Mouse (Mus musculus) E14TG2a.4 (cell line): ENCODE results near the gene Tenm4.

Experiments
- H3K27me3 ChIP-seq: 2 replicates; pipeline ENCODE4 v1.6.1; 2014; ENCODE audit warnings: low read length, control low read depth; ENCODE audit not compliant: insufficient read depth
- H3K36me3 ChIP-seq: 2 replicates; pipeline ENCODE4 v1.6.1; 2014; ENCODE audit warnings: low read length, control low read depth; ENCODE audit not compliant: insufficient read depth
- H3K4me1 ChIP-seq: replicated peaks from 2 replicates; pipeline ENCODE4 v1.6.1; 2014; ENCODE audit warnings: low read depth, low read length, control low read depth
- H3K4me3 ChIP-seq: replicated peaks from 2 replicates; pipeline ENCODE4 v1.5.1; 2014; ENCODE audit warnings: mild to moderate bottlenecking, low read length
- H3K9me3 ChIP-seq: 2 replicates; pipeline ENCODE4 v1.6.1; 2014; ENCODE audit warnings: low read length, control low read depth
- CTCF ChIP-seq: conservative IDR thresholded peaks from 2 replicates; pipeline ENCODE4 v1.5.1; 2014; ENCODE audit warnings: low read length
- NANOG ChIP-seq: IDR thresholded peaks from 2 replicates; pipeline ENCODE4 v1.6.1; 2014; ENCODE audit warnings: borderline replicate concordance, low read length, mixed read lengths
- POU5F1 ChIP-seq: IDR thresholded peaks from 2 replicates; pipeline ENCODE4 v1.6.1; 2014; ENCODE audit warnings: low read length, borderline replicate concordance

Tenm4 gene

DNA sequence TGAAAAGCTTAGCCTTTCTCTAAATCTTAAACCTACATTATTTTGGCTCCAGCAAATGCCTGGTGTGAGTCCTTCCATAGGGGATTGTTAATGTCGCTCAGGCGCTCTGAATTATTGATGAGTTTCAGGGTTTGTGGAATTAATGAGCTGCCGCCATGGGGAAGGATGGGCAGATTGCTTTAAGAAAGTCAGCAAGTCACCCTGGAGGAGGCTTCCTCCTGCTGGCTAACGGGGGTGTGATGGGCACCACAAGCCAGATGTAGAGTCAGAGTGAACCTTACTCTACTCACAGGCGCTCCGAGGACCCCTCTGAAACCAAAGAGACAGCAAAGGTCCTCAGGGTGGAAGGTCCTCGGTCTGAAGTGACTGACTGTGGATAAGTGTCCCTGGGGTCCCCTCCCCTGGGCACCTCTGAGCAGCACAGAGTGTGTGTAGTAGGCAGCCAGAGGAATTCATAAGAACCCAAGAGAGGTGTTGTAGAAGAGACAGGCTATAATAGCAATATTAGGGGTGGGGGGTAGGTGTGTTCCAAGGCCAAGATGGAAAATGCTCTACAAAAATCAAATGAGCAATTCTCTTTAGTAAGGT lies 637.1 kb downstream of the Tenm4 start:
- no peaks in the 10 kb centered on the region for H3K9me3 ChIP-seq
- no peak for TF ChIP-seq NANOG
- TF ChIP-seq CTCF: no peak
- no peak for TF ChIP-seq POU5F1
- no peaks in the 10 kb centered on the region for H3K27me3 ChIP-seq
- no peaks in the 10 kb centered on the region for H3K36me3 ChIP-seq
- no peak overlapping the region for H3K4me3 ChIP-seq
- H3K4me1 ChIP-seq: peaks cover 8% of the 10 kb centered on the region; the same call in 1 of the 2 replicates

DNA sequence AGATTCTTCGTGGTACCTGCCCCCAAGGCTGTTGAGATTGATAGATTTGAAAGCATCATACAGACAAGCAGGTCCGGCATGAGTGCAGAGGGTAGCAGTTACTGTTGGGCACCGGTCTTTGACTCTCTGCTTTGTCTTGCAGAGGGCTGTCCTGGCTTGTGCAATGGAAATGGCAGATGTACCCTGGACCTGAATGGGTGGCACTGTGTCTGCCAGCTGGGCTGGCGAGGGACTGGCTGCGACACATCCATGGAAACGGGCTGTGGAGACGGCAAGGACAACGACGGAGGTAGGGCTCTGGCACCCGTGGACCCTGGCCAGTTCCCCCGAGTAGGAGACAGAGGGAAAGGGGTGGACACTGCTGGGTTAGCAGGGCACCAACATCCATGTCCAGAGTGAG lies 640.6 kb downstream of the Tenm4 start:
- TF ChIP-seq CTCF (no peak), POU5F1 (no peak), NANOG (no peak)
- no peaks in the 10 kb centered on the region for H3K9me3 ChIP-seq
- no peaks in the 10 kb centered on the region for H3K27me3 ChIP-seq
- H3K4me3 ChIP-seq: no peak overlapping the region
- H3K4me1 ChIP-seq: peaks cover 6% of the 10 kb centered on the region
- H3K36me3 ChIP-seq: no peaks in the 10 kb centered on the region

DNA sequence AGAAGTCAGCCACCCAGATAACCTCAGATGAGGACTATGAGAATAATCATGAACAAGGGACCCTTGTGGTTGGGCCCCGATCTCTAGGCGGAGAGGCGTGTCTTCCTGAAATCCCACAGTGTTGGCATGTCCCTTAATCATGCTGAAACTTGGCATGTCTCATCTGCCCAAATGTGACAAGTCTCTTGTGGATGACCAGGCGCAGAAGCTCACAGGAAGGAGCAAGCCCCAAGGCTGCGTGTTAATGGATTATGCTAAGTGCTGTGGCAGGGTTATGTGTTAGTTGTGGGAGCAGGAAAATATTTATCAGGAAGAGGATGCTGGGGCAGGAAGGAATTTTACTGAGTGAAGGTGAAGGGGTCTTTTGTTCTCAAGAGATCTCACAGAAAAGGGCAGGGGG lies 642.0 kb downstream of the Tenm4 start:
- H3K4me1 ChIP-seq: peaks cover 14% of the 10 kb centered on the region
- H3K4me3 ChIP-seq: no peak overlapping the region
- TF ChIP-seq NANOG (no peak), CTCF (no peak), POU5F1 (no peak)
- H3K27me3 ChIP-seq: no peaks in the 10 kb centered on the region
- H3K36me3 ChIP-seq: no peaks in the 10 kb centered on the region
- H3K9me3 ChIP-seq: no peaks in the 10 kb centered on the region

DNA sequence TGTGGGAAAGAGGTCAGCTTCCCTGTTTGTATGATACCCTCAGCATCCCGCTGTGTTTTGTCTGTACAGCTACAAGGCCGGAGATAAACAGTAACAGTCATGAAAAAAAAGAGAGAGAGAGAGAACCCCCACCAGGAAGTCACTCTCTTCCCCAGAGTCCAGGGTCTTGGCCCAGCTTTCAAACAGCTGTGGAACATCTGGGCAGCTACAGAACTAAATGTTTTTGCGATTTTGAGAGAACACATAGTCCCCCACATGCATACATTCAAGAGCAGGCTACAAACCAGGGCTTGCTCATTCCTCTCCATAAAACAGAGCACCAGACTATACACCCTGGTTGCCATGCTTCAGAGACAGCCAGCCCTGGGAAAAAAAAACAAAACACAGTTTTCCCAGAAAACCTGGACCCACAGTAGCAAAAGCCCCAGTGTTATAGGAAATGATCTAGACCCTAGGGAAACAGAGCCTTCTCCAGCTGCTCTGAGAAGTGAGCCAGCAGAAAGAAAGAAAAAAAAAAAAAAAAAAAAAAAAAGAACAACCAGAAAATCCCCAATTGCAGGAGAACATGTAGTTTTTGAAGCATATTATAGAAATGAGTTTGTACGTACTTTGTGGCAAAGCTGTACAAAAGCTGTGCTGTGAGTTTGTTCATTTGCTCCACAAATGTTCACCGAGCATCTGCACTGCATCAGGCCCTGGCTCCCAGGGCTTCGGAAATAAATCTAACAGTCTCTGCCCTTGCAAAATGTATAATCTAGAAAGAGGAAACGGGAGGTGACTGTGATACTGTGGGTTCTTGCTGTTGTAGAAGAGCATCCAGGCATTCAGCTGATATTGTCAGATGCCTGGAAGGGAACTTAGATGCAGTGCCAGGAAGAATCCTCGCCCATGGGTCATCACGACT lies 642.7 kb downstream of the Tenm4 start:
- no peaks in the 10 kb centered on the region for H3K36me3 ChIP-seq
- no peaks in the 10 kb centered on the region for H3K27me3 ChIP-seq
- peaks cover 14% of the 10 kb centered on the region for H3K4me1 ChIP-seq
- no peak overlapping the region for H3K4me3 ChIP-seq
- no peaks in the 10 kb centered on the region for H3K9me3 ChIP-seq
- TF ChIP-seq POU5F1 (no peak), NANOG (no peak), CTCF (no peak)

DNA sequence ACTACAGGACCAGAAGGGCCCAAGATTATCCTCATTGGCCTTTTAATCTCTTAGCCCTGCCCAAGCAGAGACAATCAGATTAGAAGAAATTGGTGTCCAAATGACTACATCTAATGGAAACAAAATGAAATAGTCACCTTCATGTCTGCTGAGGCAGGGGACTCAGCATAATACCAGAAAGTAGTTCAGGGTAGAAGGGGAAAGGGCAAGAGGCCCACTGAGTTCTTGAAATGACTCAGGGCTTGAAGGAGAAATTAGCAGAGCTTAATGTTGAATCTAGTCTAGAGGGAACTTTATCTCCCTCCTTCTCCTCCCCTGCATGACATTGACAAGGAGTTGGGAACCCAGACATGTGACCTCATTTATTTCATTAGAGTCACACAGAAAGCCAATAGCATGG lies 643.5 kb downstream of the Tenm4 start:
- H3K4me3 ChIP-seq: no peak overlapping the region
- no peaks in the 10 kb centered on the region for H3K27me3 ChIP-seq
- TF ChIP-seq CTCF: no peak
- no peak for TF ChIP-seq POU5F1
- TF ChIP-seq NANOG: no peak
- H3K4me1 ChIP-seq: peaks cover 14% of the 10 kb centered on the region
- H3K9me3 ChIP-seq: no peaks in the 10 kb centered on the region
- H3K36me3 ChIP-seq: no peaks in the 10 kb centered on the region

DNA sequence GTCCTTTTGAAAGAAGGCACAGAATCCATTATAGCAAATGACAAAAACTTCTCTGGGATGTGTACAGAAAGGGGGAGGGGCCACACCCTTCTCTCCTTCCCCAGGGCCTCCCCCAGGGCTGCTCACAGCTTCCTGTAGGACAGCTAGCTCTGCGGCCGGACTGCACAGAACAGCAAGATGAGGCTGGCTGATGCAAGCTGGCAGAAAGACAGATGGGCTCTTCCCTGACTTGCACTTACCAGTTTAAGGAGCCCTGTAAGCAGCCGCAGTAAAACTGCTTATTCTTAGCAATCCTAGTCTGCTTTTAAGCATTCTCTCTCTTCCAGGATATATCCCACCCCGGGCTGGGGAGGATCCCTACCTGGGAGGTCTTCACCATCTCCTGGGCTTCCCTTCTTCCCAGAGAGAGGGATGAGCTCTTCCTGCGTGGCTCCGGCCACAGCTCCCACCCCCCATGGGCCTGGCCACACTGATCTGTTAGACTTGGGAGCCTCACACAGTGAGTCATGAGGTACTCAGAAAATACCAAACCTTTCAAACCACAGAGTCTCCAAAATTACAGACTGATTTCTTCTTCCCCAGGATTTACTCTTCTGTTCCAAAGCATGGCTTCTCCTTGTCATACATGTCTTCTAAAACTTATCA lies 646.1 kb downstream of the Tenm4 start:
- peaks cover 14% of the 10 kb centered on the region for H3K4me1 ChIP-seq
- peaks cover 6% of the 10 kb centered on the region; the same call in 1 of the 2 replicates for H3K9me3 ChIP-seq
- no peak for TF ChIP-seq CTCF
- no peak for TF ChIP-seq NANOG
- no peak for TF ChIP-seq POU5F1
- no peaks in the 10 kb centered on the region for H3K36me3 ChIP-seq
- H3K4me3 ChIP-seq: no peak overlapping the region
- H3K27me3 ChIP-seq: no peaks in the 10 kb centered on the region

DNA sequence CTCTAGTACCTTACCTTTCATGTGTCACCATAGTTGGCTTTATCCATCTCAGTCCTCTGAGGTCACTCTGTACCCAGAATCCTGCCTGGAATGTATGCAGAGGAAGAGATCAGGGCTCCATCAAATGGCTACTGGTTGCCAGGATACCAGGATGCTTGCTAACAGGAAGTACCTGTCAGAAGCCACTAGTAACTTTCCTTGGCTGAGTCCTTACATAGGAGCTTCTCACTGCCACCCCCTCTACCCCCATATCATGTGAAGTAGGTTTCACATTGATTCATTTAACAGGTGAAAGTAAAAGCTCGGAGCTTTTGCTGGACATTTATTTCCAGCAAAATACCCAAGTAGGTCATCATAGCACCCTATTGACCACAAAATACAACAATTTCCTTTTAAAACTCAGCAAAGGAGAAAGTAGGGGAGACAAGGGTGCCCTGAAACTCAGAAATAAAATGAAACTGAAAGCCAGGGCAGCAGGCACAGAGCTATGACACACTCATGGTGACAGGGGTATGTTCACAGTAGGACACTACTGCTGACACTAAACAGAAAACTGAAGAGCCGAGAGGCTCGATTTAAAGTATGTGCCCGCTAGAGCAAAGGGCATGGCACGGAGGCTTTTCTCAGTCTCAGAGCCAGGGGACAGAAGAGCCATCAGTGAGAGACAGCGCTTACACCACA lies 647.3 kb downstream of the Tenm4 start:
- H3K4me1 ChIP-seq: peaks cover 14% of the 10 kb centered on the region
- H3K9me3 ChIP-seq: peaks cover 6% of the 10 kb centered on the region; the same call in 1 of the 2 replicates
- TF ChIP-seq POU5F1 (no peak), CTCF (no peak), NANOG (no peak)

DNA sequence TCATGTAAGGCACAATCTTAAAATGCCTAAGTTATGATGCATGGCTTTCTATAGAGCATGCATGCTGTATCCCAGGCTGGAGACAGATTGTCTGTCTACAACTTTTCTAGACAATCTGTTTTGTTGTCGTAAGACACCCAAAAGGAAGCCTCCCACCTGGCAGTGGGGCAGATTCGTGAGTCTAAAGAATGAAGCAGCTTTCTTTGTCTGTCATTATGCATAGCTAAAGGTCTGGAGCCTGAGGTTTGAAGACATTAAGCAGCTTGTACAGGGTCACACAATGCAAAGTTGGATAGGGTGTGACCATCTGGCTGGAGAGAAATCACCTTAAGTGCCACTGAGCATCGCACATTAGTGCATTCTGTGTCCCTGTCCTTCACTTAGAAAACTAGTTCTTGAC lies 648.5 kb downstream of the Tenm4 start:
- TF ChIP-seq CTCF (no peak), NANOG (no peak), POU5F1 (no peak)
- 0 out of 2 replicates have a peak, but pooled peaks cover 2% of the 10 kb centered on the region for H3K27me3 ChIP-seq
- H3K36me3 ChIP-seq: no peaks in the 10 kb centered on the region
- H3K9me3 ChIP-seq: peaks cover 6% of the 10 kb centered on the region; the same call in 1 of the 2 replicates
- peaks cover 14% of the 10 kb centered on the region for H3K4me1 ChIP-seq
- no peak overlapping the region for H3K4me3 ChIP-seq

More for the DNA sequence above, 647.3 kb downstream of the Tenm4 start:
- H3K36me3 ChIP-seq: no peaks in the 10 kb centered on the region
- H3K27me3 ChIP-seq: no peaks in the 10 kb centered on the region
- no peak overlapping the region for H3K4me3 ChIP-seq
